Mouse (Mus musculus) mouse trophoblast stem cell (cell line): ENCODE measurements around the gene St7.

Experiments
- in situ Hi-C, 2 experiments: fragments of 300-500 bp; cut with MseI, MboI; formaldehyde crosslinking; loops; 2 replicates in 1 of 2; 3 replicates in 1 of 2; pipeline ENCODE4 v1.15.1; 2025

Gene St7

GRCm38 (mm10) chr6:17763963-17764659 is 71.4 kb downstream of the St7 start:
- in situ Hi-C loops, result no loop called here

GRCm38 (mm10) chr6:17764660-17764998 is 71.9 kb downstream of the St7 start:
- in situ Hi-C loops, result no loop called here

- in situ Hi-C loops, result no loop called here
Observed at GRCm38 (mm10) chr6:17769972-17770644, 77.4 kb downstream of the St7 start.

- in situ Hi-C loops, result no loop called here
Observed at GRCm38 (mm10) chr6:17770645-17771345, 78.1 kb downstream of the St7 start.

- in situ Hi-C loops, result no loop called here
Observed at GRCm38 (mm10) chr6:17771456-17771855, 78.7 kb downstream of the St7 start.

- in situ Hi-C loops, result no loop called here
Observed at GRCm38 (mm10) chr6:17772514-17772913, 79.8 kb downstream of the St7 start.

GRCm38 (mm10) chr6:17776041-17776440 is 83.3 kb downstream of the St7 start:
- in situ Hi-C loops, result no loop called here

GRCm38 (mm10) chr6:17777018-17777799 is 84.5 kb downstream of the St7 start:
- in situ Hi-C loops, result no loop called here

- in situ Hi-C loops, result no loop called here
Observed at GRCm38 (mm10) chr6:17778648-17779202, 86.0 kb downstream of the St7 start.

GRCm38 (mm10) chr6:17783511-17783910 is 90.8 kb downstream of the St7 start:
- in situ Hi-C loops, result no loop called here

- in situ Hi-C loops, result no loop called here
Observed at GRCm38 (mm10) chr6:17784523-17784922, 91.8 kb downstream of the St7 start.

- in situ Hi-C loops, result no loop called here
Observed at GRCm38 (mm10) chr6:17785248-17785647, 92.5 kb downstream of the St7 start.

- in situ Hi-C loops, result no loop called here
Observed at GRCm38 (mm10) chr6:17787810-17788209, 95.1 kb downstream of the St7 start.

GRCm38 (mm10) chr6:17790251-17790650 is 97.5 kb downstream of the St7 start:
- in situ Hi-C loops, result no loop called here

- in situ Hi-C loops, result no loop called here
Observed at GRCm38 (mm10) chr6:17793471-17793870, 100.7 kb downstream of the St7 start.

- in situ Hi-C loops, result no loop called here
Observed at GRCm38 (mm10) chr6:17797271-17797713, 104.6 kb downstream of the St7 start.

- in situ Hi-C loops, result no loop called here
Observed at GRCm38 (mm10) chr6:17800694-17801093, 108.0 kb downstream of the St7 start.

GRCm38 (mm10) chr6:17804468-17804867 is 111.7 kb downstream of the St7 start:
- in situ Hi-C loops, result no loop called here

- in situ Hi-C loops, result no loop called here
Observed at GRCm38 (mm10) chr6:17806569-17806968, 113.8 kb downstream of the St7 start.

- in situ Hi-C loops, result no loop called here
Observed at GRCm38 (mm10) chr6:17811063-17811462, 118.3 kb downstream of the St7 start.

GRCm38 (mm10) chr6:17811531-17811930 is 118.8 kb downstream of the St7 start:
- in situ Hi-C loops, result no loop called here
